Mouse (Mus musculus) c-Kit-positive CD71-negative TER-119-negative erythroid progenitor cells, embryonic 14.5 days (primary cell): ENCODE results near the gene Cep57l1.

Source experiments
- DNase-seq: peaks from one replicate; pipeline ENCODE4 v3.0.0-alpha.2; 2013; ENCODE audit warnings: low read depth

Gene Cep57l1

DNA sequence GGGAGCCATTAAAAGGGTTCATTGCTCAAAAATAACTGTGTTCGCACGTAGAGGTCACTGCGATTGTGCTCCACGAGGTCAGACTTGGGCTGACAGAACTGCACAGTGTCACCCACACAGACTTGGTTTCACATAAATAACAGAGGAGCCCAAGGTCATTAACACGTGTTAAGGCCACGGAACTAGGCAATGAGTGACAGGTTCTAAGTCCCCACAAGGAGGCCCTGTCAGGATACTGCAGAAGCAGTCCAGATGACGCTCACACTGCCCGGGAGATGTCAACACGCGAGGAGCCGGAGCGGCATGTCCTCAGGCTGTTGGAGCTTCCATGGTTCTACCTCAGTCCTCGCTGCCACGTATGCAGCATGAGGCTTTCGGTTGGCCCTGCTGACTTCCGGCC, 72.4 kb downstream of the Cep57l1 start:
- no peak for DNase-seq

DNA sequence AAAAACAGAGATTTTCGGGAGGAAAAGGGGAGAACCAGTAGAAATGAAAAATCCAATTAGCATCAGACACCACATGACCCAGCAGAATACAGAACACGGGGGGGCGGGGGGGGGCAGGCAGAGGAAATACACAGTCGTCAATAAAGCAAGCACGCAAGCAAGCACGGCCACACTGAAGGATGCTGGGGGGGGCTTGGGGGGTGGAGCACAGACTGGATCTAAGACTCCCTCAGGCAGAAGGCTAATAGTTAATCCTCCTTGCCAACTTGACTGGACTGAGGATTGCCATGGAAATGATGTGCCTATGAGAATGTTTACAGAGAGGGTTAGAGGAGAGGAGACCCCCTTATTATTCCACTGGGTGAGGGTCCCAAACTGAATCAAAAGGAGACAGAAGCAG, 74.3 kb downstream of the Cep57l1 start:
- DNase-seq: no peak

DNA sequence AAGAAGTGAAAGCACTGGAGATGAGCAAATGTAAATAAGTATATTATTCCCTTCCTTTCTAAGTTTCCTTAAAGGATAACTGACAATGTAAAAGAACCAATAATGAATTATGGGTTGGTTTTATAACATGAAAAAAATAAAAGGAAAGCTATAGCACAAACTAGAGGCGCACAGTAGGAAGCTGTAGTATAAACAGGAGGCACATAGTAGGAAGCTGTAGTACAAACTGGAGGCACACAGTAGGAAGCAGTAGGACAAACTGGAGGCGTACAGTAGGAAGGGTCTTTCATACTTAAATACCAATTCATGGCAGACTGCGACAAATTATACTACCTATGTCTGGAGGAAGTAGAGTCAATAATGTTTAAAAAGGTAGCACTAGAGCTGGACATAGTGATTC, 76.5 kb downstream of the Cep57l1 start:
- DNase-seq: no peak

DNA sequence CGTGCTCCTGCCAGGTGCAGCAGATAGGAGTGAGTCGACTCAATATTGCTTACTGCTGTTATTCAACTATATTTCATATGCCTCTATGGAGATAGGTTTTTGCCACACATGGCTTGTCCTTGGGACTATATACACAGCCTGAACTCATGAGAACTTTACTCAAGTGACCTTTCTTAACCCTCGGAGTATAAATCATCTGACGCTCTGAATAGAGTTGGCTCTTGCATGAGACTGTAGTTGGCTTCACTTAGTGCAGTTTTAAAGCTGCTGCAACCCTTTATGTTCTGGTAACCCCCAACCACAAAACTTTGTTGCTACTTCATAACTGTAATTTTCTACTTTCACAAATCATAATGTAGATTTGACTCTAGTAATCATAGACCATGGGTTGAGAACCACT, 77.7 kb downstream of the Cep57l1 start:
- no peak for DNase-seq

DNA sequence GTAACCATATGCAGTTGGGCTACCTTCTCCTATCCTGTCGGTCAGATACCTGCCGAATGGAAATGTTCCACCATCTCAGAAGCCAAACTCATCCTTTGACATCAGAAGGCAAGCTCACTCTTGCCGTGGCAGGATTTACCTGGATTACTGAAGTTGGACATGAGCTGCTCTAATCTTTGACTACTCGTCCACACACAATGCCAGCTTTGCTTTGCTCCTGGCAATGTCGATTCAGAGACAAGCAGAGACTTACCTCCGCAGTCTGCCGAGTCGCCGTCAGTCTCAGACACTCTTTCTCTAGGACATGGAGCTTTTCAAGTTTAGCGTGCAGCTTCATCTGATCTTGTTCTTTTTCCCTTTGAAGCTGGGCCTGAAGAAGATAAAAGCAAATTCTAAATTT, 78.9 kb downstream of the Cep57l1 start:
- no peak for DNase-seq

DNA sequence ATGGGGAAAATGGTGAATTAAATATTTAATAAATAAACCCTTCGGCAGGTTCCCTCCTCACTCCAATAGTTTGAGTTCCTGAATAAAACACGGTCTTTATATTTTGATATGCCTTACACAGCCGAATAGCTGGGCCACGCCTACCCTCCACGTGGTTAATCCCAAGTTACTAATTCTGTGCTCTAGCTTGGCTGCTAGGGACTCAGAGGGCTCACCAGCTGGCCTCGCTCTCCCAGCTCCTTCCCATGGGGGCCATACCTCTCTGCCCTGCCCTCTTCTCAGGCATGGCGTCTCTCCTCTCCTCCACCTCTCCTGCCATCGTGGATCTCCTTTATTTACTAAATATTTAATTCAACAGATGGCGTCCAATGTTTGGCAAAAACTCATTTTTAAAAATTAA, 83.5 kb downstream of the Cep57l1 start:
- DNase-seq: no peak

DNA sequence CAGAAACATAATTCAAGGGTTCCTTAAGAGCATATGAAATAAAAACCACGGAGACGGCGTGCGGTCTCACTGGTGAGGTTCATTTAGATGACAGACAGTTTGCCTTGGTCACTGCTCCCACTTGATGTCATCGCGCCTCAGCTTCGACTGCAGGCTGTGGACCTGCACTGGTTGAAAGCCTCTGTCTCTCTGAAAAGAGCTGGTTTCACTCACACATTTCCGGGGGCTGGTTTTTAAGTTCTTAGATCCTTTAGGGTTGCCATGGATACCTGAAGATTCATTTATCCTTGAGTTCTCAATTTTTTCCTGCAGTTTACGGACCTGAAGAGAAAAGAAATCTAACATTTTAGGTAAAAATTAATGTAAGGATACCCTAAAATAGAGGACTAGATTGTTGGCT, 90.1 kb downstream of the Cep57l1 start:
- DNase-seq: no peak

DNA sequence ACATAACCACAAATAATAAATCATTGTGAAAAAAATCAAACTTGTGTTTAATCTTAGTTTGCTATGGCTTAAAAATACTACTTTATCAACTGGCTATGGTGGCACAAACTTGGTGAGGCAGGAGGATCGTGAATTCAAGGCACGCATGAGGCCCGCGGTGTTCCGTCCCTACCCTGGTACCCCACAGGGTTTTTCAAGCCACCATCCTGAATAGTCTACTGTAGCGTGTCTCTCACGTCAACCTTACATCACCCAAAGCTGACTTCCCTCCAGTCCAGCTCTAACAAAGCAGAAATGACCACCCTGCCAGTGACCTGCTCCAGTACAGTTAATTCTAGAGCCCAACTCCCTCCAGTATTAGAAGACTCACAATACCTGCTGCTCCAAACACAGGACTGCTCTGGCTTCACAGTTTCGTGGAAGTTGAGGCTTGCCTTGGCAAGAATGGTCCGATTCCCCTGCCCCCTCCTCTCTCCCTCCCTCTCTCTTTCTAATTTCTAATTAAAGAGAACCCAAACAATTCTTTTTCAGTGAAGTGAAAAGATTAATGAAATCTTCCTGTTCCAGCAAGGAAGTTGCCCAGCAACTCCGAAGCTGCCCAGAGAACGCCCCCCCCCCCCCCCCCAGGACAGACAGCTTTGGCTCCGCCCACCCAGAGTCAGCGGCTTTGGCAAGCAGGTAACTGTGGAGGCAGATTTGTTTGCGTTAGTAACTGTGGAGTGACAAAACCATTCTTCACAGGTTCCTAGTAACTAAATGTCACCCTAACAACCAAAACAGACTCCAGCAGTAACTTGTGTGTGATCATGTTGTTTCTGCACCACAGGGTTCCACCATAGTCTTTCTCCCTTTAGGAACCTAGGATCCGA, 93.4 kb downstream of the Cep57l1 start, which contains the start of gene Ccdc162:
TSS of gene Ccdc162 (minus strand) at position 606 of the 869 bp plus-strand sequence.
- DNase-seq: no peak

DNA sequence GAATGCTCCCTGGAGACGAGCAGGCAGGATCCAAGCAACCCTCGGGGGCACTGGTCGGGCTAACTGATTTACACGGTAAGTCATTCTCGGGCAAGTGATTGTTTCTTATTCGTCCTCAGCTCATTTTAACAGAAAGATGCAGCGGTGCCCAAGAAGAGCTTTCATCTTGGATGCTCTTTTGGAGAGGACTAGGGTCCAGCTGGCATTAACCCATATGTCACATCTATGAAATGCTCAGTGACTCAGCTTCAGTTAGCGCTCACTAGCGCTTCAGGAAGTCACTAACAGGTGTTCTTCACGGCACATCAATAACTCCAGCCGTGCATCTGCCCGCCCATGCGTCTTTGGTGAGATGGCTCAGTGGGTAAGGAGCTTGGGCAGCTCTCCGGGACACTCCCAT, 94.1 kb downstream of the Cep57l1 start:
- DNase-seq: no peak

DNA sequence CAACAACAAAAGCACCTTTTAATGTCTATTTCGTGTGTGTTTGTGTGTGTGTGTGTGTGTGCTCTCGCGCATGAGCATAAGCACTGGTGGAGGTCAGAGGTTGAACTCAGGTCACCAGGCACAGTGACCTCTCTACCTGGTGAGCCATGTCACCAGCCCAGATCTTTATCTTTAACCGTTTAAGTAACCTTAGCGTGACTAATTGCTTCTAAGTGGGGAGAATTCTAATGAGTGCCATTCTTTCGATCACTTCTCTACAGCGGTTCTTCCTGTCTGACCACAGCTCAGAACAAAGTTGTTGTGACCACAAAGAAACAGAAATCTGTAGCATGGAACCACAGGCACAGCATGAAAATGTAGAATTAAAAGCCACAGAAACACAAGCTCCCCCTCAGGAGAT, 98.2 kb downstream of the Cep57l1 start:
- DNase-seq: no peak

DNA sequence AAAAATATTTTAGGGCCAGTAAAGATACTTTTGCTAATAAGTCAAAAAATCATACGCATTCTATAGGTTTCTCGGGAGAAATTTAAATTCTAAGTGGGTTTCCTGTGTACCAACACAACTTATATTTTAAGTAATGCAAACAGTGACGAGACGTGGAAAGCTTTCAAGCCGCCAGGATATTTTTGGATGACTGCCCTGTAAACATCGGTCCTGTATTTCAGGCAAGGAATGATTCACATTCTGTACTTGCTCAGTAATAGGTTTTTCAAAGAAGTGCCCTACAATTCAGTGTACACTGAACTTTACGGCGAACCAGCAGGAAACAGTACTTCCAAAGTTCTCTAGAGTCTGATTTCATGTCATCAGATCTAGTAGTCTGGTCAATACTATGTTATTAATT, 98.9 kb downstream of the Cep57l1 start:
- DNase-seq: no peak

DNA sequence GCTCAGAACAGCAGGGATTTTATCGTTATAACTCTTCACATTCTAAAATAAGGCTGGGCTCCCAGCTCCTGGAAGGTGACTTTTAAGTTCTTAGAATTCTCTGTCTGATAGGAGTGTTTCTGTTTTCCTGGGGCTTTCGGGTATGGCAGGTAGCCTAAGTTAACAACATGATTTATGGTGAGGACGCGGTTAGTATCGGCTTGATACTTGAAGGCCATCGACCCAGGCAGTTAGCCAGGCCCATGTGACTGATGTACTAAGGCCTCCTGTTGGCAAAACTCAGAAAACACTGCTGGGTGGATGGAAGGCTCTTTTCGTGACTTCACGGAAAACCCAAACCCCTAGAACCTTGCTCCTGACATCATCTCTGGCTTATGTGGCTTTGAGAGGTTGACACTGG, 100.3 kb downstream of the Cep57l1 start:
- no peak for DNase-seq

DNA sequence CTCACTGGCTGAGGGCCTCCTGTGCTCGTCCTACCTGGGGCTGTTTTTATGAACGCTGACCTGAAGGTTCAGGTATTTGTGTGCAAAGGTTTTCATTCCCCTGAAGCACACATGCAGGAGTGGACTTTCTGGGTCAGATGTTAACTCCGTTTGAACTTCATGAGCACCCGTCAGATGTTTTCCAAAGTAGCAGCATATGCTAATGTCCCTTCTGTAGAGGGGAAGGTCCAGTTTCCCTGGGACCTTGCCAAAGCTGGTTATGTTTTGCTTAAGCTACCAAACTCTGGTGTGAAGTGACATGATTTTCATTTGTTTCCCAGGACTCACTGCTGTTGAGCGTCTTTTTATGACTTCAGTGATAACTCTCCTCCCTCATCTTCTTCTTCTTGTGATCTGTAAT, 110.0 kb downstream of the Cep57l1 start:
- no peak for DNase-seq

DNA sequence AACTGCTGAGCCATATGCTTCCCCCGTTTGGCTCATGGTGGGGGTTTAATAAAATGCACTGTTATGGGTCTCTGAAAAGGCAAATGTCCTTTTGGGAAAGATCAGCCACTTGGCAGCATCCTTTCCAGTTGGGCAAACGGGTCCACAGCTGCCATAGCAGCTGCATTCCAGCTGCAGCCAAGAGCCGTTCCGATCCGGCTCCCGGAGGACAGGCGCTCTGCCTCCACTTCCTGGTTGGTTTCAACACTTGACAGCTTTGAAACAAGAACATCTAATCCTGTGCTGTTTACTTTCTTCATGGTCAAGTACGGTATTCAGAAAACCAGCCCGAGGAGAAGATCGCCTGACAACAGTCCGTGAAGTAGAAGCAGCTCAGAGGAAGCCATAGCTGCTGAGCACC, 112.6 kb downstream of the Cep57l1 start:
- no peak for DNase-seq

DNA sequence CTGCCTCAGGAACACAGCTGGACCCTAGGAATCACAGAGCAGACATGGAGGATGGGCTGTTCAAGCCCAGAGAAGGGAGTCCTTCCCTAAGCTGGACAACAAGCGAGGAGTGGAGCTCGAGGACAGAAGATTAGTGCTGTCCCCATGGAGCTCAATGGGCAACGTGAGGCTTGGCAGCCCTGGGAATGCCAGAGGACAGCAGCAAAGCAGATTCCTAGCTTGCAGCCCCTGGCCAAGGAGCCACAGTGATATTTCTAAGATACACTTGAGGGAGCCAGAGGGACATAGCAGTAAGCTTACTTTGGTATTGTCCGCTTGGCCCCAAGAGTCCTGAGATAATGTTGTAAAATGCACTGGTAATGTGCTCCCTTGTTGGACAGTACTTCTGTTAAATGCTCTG, 118.7 kb downstream of the Cep57l1 start:
- no peak for DNase-seq

DNA sequence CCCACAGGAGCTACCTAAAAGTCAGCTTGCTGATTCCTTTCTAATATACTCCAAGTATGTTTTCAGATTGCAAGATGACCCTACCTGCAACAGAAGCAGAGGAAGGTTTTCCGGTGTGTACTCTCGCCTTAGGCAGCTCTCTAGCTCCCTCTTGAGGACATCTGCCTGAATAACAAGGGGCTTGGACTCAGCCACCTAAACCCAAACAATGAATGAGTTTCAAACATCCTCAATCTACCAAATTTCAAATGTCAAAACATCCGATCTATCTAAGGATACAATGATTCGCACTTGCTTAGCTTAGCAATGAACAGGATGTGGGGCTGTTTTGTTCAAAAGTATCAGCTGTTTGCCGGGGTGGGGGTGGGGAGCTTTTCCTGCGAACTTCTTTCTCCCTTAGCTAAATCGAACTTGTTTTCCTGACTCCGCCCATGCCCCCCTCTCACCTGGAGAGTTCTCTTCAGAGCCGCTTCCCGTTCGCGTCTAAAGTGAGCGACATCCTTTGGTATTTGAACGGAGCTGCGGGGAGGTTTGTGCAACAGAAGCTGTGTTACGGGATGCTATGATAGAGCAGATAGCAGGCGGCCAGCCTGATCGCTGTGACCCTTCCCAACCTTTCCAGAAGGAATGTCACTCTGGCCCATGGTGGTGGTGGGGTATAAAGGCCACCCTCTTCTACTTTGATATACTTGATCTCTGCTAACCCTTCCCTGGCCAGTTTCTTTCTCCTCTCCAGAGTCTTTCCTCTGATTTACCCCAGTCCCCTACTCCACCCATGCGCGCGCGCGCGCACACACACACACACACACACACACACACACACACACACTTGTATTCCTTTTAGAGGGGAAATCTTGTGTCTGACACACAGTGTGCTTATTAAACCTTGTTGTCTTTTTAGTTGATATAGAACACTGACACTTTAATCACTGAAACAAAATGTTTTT, 119.5 kb downstream of the Cep57l1 start:
- peak; percentile 74 for DNase-seq

DNA sequence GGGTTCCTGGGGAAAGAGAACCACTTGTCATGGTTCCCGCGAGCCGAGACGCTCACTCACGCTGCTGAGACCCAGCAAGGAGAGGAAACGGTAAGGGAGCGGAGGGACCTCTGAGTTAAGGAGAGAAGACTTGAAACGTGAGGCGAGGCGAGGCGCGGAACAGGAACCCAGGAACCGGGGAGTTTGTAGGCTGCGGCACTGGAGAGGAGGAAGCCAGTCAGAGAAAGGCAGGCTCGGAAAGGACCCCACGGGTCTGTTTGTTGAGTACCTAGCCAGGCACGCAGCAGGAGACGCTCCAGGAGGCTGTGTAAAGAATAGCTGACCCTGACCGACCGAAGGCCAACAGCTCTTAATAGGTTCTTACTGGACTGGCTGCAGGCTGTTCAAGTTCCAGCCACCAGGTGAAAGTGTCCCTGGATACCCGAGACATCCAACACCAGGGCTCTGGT, 125.1 kb downstream of the Cep57l1 start:
- DNase-seq: no peak

DNA sequence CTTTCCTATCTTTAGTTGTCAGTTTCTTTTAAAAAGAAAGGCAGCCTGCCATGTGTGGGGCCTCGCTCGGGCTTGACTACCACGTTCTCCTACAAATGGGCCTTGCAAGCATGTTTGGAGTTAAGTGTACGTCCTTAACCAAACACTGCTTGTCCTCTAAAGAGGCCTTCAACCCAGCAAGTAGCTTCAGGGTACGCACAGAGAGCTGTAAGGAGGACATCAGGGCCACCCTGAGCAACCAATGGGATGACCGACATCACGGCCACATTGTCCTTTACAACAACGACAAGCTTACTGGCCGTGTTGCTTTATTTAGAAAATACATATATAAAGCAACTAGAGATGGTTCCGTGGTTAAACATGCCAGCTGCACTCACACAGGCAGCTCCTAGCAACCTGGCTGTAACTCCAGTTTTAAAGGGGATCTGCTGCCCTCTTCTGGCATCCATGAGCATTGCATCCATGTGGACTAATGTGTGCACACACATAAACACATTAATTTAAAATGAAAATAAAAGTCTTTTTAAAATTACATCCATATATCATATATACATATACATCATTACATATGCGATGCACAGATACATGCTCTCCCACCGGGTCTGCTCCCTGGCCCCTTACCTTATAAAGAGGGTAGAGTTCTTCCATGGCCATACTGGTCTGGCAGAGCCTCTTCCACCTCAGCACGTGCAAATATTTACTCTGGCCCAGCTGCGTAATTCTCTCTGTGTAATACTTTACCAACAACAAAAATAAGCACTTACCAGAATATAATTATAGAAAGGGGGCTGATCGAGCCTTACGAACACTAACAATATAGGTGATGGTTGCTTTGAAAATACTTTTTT, 126.9 kb downstream of the Cep57l1 start:
- DNase-seq: peak; percentile 77

DNA sequence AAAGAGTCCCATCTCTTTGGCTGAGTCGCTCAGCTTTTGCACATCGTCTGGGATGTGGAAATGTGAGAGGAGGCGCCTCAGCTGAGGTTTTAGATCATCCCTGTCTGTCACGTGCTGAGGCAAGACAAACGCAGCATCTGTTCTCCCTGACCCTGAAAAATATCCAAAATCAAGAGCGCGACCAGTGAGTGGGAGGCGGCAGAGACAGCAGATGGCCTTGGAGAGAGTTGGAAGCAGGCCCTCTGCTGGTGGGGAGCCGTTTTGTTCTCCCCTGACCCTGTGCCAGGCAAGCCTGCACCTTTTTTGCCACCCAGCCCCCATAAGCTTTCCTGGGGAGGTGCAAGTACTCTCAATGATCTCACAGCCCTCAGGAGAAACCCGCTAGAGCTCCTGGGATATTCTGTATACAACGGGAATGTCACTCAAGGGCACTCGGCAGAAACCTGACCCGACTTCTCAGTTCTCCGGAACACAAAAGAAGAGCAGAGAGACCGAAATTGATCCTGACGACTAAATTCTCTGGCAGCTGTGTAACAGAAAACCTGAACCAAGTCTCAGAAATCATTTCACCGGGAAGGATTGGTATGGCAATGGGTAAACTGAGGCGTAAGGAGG, 130.8 kb downstream of the Cep57l1 start:
- peak; percentile 39 for DNase-seq

DNA sequence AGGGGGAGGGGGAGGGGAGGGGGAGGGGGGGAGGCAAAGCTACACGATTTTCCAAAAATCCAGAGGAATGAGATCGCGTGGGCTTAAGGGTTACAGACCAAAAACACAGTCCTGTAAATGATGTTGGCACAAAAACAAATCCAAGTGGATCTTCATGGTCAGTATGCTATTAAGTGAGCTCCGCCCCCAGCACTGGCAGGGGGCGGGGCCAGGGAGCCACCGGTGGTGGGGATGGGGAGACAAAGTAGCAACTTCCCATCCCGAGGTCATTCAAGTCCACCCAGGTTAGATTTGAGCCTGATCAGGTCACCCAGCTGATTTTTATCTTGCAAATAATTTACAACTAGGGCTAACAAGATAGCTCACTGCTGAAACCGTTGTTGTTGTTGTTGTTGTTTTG, 132.3 kb downstream of the Cep57l1 start:
- DNase-seq: no peak

DNA sequence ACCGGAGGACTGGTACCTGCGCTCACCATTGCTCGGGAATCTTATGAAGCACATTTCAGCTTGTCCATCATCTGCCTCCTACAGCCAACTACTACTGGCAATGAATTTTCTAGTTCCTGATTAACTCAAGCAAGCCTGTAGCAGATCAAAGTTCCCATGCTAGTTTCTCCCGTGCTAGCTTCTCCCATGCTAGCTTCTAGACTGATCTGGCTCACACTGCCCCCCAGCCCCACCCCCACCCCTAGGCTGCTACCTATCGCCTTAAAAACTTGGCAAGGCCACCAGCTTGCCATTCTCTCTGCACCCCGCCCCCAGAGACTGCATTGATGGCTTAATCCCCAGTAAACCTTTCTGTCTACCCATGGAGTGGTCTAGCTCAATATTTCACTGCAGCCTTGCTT, 133.0 kb downstream of the Cep57l1 start:
- DNase-seq: no peak
